Mouse (Mus musculus) cerebellum, postnatal 14 days (tissue): ENCODE results near the gene Olfr862.

Experiments
- DNase-seq, 2 experiments: peaks; one replicate each; pipeline ENCODE4 v3.0.0; 2021; ENCODE audit warnings: mixed read lengths in 2 of 2

Olfr862 gene

DNA sequence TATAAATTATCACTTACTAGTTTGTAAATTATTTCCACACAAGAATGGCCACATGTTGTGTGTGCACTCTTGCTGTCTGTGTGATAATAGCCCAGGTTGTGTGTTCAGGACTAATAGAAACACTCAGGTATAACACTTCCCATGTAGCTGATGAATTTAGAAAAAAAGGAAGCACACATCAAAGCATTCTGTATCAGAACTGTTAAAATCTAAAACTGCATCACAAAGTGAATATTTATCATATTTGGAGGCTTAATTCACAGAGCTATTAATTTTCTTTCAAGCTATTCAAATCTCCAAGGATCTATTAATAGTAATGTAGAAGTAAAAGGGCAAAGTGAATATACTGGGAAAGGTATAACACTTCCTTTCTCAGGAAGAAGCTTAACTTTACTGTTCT is at the start of gene Olfr862:
TSS of gene Olfr862 (minus strand) at position 101 of the 400 bp plus-strand sequence.
- no peak for DNase-seq

DNA sequence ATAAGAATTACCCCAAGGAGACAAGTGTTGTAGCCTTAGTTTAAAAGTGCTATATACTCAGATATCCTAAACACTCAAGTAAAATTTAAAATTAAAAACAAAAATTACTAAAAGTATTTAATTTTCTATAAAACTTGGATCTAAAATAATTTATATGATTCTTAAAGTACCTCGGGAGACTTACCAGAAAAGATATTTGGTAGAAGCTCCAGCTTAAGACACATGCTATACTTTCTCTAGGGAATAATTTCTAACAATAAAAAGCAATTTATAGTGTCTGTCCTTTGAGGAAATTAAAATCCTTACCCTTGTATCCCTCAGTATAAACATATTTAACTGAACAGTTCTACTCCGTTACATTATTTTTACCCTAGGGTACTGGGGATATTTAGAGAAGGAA is 28.8 kb upstream of the Olfr862 start, which contains the start of gene Olfr77:
TSS of gene Olfr77 (plus strand) at position 301 of the 400 bp plus-strand sequence.
- DNase-seq: no peak

GRCm38 (mm10) chr9:19911170-19911569 is 23.4 kb upstream of the Olfr862 start:
- DNase-seq: no peak

GRCm38 (mm10) chr9:19849647-19850046 is 38.2 kb downstream of the Olfr862 start, which contains the start of gene Olfr860:
Olfr860 (minus strand) TSS chr9:19849747.
- no peak for DNase-seq
